Mouse (Mus musculus) kidney, embryonic 16.5 days (tissue): Measurements from ENCODE around the gene Phb2. TPM values are rescaled to one million over a fixed set of nuclear protein-coding genes. Genes with fewer than 3 reads are reported as not detected.

Experiments
- ATAC-seq: fragments of 200-750 bp; cut with Nextera tagmentation; 2 replicates; pipeline ENCODE4 v1.8.0; 2017; ENCODE audit warnings: moderate TSS enrichment; ENCODE audit not compliant: low FRiP score, low TSS enrichment
- H3K27ac ChIP-seq: fragments of 300-500 bp; sonication (generic); 2 replicates; pipeline ENCODE4 v1.5.1; 2014; ENCODE audit warnings: low read length
- H3K27me3 ChIP-seq: fragments of 300-500 bp; sonication (generic); 2 replicates; pipeline ENCODE4 v1.6.1; 2014; ENCODE audit warnings: low read length, control low read depth, mixed read lengths; ENCODE audit not compliant: insufficient read depth
- H3K36me3 ChIP-seq: fragments of 300-500 bp; sonication (generic); 2 replicates; pipeline ENCODE4 v1.6.1; 2014; ENCODE audit warnings: low read length, control low read depth, mixed read lengths; ENCODE audit not compliant: insufficient read depth
- H3K4me1 ChIP-seq: fragments of 300-500 bp; sonication (generic); 2 replicates; pipeline ENCODE4 v1.6.1; 2014; ENCODE audit warnings: low read length, control low read depth, mixed read lengths; ENCODE audit not compliant: insufficient read depth
- H3K4me2 ChIP-seq: fragments of 300-500 bp; sonication (generic); replicated peaks from 2 replicates; pipeline ENCODE4 v1.6.1; 2014; ENCODE audit warnings: low read depth, low read length
- H3K4me3 ChIP-seq: fragments of 300-500 bp; sonication (generic); 2 replicates; pipeline ENCODE4 v1.5.1; 2014; ENCODE audit warnings: mild to moderate bottlenecking, low read length
- H3K9ac ChIP-seq: fragments of 300-500 bp; sonication (generic); replicated peaks from 2 replicates; pipeline ENCODE4 v1.6.1; 2014; ENCODE audit warnings: low read length
- H3K9me3 ChIP-seq: fragments of 300-500 bp; sonication (generic); 2 replicates; pipeline ENCODE4 v1.6.1; 2016; ENCODE audit warnings: low read length, control low read depth
- WGBS: fragments of 180-500 bp; shearing (Covaris S2); extraction: QIAGEN DNeasy Blood & Tissue Kit; methylation state at CpG from one replicate; pipeline ENCODE4 v1.1.7; 2014; 5-methylcytosine and 5-hydroxymethylcytosine counted together
- polyA plus RNA-seq: library from polyadenylated mRNA; unstranded; fragments of >200 nt; fragmentation: Nextera tagmentation; extraction: Ambion mirVana; gene quantifications from 2 replicates; pipeline ENCODE4 v1.2.1, GENCODE M21; 2015

Phb2 gene
- polyA plus RNA-seq, 1 experiment from 2014 or later, result 405 TPM

DNA sequence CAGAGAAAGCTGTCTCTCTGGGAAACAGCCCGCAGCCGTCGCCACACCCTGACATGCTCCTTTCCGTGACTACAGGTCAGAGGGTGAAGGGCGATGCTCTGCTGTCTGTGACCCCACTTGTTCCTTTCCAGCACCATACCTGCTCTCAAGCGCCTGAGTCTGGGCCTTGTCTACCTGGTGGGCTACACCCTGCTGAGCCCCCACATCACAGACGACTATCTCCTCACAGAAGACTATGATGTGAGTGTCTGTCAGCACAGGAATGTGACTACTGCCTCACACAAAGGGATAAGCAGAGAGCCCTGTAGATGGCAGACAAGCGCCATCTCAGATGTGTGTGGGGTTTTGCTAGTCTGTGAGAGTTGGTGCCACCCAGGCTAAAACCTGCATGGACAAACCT is 10.8 kb upstream of the Phb2 start:
- H3K4me1 ChIP-seq, result peaks cover 8% of the 10 kb centered on the region
- H3K4me2 ChIP-seq, result no peak overlapping the region
- no peaks in the 10 kb centered on the region for H3K27me3 ChIP-seq
- H3K9me3 ChIP-seq, result no peaks in the 10 kb centered on the region
- no peak overlapping the region for H3K4me3 ChIP-seq
- H3K36me3 ChIP-seq, result peaks cover 47% of the 10 kb centered on the region
- no peak overlapping the region for H3K27ac ChIP-seq
- ATAC-seq, result no peak
- no peak overlapping the region for H3K9ac ChIP-seq
- 84% methylated on average over 8 of the region's 8 CpGs for WGBS

DNA sequence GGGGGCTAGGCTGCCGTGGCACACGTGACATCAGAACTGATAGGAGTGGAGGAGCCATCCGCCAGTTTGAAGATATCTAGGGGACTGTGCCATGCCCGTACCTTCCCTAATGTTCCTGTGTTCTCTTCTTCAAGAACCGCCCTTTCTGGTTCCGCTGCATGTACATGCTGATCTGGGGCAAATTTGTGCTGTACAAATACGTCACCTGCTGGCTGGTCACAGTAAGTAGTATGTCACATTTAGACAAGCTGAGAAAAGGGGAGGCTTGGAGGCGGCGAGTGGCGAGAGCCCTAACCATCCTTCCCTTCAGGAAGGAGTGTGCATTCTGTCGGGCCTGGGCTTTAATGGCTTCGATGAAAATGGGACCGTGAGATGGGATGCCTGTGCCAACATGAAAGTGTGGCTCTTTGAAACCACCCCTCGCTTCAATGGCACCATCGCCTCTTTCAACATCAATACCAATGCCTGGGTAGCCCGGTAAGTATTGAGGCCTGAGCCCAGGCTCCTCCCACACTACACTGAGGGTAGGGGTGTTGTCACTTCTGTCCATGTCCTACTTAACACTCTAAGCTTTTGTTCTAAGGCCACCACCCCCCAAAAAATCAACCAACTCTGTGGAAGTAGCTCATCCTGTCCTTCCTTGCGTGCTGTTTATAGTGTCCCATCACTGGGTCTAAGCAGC is 9.9 kb upstream of the Phb2 start:
- peak; percentile 5; the same call in 1 of the 2 replicates for ATAC-seq
- 91% methylated on average over 17 of the region's 17 CpGs for WGBS

DNA sequence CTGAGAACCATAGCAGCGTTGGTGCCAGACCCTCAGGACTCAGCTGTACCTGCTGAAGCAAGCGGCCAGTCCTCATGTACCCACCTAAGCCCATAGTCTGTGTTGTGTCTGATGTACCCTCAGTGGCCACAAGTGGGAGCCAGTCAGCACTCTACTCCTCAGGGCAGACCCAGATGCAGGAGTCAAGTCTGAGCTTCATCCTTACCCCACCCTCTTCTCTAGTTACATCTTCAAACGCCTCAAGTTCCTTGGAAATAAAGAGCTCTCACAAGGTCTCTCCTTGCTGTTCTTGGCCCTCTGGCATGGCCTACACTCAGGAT is 9.4 kb upstream of the Phb2 start:
- Histone ChIP-seq H3K9me3 (no peaks in the 10 kb centered on the region), H3K36me3 (peaks cover 53% of the 10 kb centered on the region), H3K9ac (no peak overlapping the region), H3K4me1 (peaks cover 8% of the 10 kb centered on the region), H3K27me3 (no peaks in the 10 kb centered on the region), H3K4me3 (no peak overlapping the region), H3K27ac (no peak overlapping the region), H3K4me2 (no peak overlapping the region)
- peak; percentile 47 for ATAC-seq
- 45% methylated on average over 3 of the region's 3 CpGs for WGBS

More for the DNA sequence above, 9.9 kb upstream of the Phb2 start:
- Histone ChIP-seq H3K4me2 (no peak overlapping the region), H3K4me1 (peaks cover 8% of the 10 kb centered on the region), H3K9me3 (no peaks in the 10 kb centered on the region), H3K27ac (no peak overlapping the region), H3K9ac (no peak overlapping the region), H3K36me3 (peaks cover 48% of the 10 kb centered on the region), H3K27me3 (no peaks in the 10 kb centered on the region), H3K4me3 (no peak overlapping the region)

DNA sequence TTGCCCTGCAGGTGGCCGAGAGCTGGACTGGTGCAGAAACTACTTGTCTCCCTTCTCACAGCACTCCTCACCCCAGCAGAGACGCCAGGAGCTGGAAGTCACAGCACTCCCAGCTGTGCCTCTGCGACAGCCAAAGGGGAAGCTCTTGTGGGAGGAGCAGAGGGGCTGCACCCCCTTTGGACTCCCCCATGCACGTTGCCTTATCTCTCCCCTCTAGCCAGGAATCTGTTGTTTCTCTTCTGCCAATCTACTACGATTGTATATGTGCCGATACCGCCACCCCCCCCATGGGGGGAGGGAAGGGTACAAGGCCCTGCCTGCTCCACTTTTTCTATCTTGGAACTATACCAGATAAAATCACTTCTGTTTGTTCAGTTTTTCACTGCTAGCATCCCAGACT is 8.3 kb upstream of the Phb2 start:
- peaks cover 8% of the 10 kb centered on the region for H3K4me1 ChIP-seq
- WGBS, result 82% methylated on average over 7 of the region's 7 CpGs
- H3K4me3 ChIP-seq, result no peak overlapping the region
- H3K36me3 ChIP-seq, result peaks cover 59% of the 10 kb centered on the region
- H3K9ac ChIP-seq, result no peak overlapping the region
- H3K27ac ChIP-seq, result no peak overlapping the region
- H3K9me3 ChIP-seq, result no peaks in the 10 kb centered on the region
- H3K4me2 ChIP-seq, result no peak overlapping the region
- no peaks in the 10 kb centered on the region for H3K27me3 ChIP-seq
- ATAC-seq, result no peak

DNA sequence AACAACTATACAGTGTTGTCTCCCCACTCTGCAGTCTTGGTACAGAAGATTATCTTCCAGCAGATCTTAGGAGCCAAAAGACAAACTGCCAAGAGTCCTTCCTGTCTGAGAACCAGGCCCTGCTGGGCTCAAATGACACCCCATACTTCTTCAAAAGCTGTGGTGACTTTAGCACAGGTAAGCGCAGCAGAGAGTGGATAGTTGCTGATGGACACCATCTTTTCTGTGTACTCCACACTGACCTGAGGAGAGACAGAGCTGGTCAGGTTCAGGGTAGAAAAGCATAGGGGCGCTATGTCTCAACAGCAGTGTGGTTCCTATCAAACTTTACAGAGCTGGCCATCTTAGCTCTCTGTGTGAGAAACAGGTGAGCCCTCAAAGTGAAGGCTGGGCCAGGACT is 7.7 kb upstream of the Phb2 start:
- WGBS, result 90% methylated on average over 2 of the region's 2 CpGs
- Histone ChIP-seq H3K4me1 (peaks cover 11% of the 10 kb centered on the region), H3K27me3 (no peaks in the 10 kb centered on the region), H3K9ac (no peak overlapping the region), H3K27ac (no peak overlapping the region), H3K4me2 (no peak overlapping the region), H3K4me3 (no peak overlapping the region), H3K9me3 (no peaks in the 10 kb centered on the region), H3K36me3 (peaks cover 60% of the 10 kb centered on the region)
- ATAC-seq, result no peak

DNA sequence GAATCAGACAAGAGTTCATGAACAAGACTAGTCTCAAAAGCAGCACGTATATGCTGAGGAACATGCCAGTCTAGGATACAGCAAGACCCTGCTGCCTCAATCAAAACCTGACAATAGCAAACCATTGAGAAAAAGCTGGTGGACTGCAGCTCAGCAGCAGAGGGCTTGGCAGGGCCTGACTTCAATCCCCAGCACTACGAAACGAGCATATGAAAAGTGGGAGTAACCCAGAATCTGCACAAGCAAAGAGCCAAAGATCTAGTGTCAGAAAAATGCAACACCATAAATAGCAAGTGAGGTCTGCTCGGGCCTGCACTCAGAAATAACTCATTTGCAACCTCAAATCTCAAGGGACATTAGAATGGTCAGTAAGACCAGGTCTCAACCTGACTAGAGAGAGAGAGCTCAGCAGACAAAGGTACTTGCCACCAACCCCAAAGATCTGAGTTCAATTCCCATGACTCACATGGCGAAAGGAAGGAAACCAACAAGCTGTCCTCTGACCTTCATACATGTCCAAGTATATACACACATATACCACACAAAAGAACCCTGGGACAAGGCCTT is 6.0 kb upstream of the Phb2 start:
- Histone ChIP-seq H3K4me2 (no peak overlapping the region), H3K9me3 (no peaks in the 10 kb centered on the region), H3K9ac (no peak overlapping the region), H3K27me3 (no peaks in the 10 kb centered on the region), H3K27ac (no peak overlapping the region), H3K4me1 (peaks cover 18% of the 10 kb centered on the region), H3K36me3 (peaks cover 63% of the 10 kb centered on the region), H3K4me3 (no peak overlapping the region)
- no peak for ATAC-seq
- WGBS, result 68% methylated on average over 5 of the region's 5 CpGs

DNA sequence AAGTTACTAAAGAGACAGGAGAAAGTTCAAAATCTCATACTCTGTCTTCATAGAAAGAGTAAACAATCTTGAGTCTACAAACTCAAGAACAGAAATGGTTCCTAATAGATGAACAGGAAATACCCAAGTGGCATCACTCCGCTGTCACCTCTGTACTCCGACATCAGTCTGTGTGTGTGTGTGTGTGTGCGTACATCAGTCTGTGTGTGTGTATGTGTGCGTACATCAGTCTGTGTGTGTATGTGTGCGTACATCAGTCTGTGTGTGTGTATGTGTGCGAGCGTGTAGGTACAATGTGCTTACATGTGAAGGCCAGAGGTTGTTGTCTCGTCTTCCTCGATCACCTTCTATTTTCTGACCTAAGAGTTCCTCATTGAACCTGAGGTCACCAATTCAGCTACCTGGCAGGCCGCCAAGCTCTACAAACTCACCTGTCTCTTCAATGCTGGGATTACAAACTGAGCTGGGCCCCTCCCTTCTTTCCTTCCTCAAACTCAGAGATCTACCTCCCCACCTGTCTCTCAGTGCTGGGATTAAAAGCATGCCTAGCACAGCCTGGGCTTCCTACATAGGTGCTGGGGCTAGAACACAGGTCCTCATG is 3.7 kb upstream of the Phb2 start:
- H3K4me1 ChIP-seq, result peaks cover 23% of the 10 kb centered on the region
- no peak for ATAC-seq
- H3K36me3 ChIP-seq, result peaks cover 43% of the 10 kb centered on the region
- H3K4me3 ChIP-seq, result no peak overlapping the region
- H3K9me3 ChIP-seq, result no peaks in the 10 kb centered on the region
- no peak overlapping the region for H3K4me2 ChIP-seq
- H3K27ac ChIP-seq, result no peak overlapping the region
- WGBS, result 89% methylated on average over 10 of the region's 10 CpGs
- H3K27me3 ChIP-seq, result no peaks in the 10 kb centered on the region
- H3K9ac ChIP-seq, result no peak overlapping the region

DNA sequence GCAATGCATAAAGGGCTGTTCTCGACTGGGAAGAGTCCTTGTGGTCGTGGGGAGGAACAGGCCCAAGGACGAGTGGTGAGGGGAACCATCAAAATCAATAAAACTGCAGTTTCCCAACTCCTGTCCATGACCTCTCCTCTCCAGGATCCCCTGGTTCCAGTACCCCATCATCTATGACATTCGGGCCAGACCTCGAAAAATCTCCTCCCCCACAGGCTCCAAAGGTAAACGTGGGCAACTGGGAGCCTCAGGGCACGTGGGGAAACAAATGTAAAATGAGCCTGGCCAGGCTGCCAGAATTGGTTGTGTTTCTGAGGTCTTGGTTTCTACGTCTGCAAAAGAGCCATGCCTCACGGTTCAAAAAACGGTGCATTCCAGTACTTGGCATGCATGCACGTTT is 782 bp downstream of the Phb2 start:
- Histone ChIP-seq H3K4me3 (peak overlapping the region; percentile 98), H3K36me3 (peaks cover 50% of the 10 kb centered on the region), H3K27ac (peak overlapping the region; percentile 93), H3K9me3 (no peaks in the 10 kb centered on the region), H3K9ac (peak overlapping the region; percentile 93), H3K4me1 (peaks cover 33% of the 10 kb centered on the region), H3K27me3 (no peaks in the 10 kb centered on the region), H3K4me2 (peak overlapping the region; percentile 93)
- 8% methylated on average over 11 of the region's 11 CpGs for WGBS
- no peak for ATAC-seq

DNA sequence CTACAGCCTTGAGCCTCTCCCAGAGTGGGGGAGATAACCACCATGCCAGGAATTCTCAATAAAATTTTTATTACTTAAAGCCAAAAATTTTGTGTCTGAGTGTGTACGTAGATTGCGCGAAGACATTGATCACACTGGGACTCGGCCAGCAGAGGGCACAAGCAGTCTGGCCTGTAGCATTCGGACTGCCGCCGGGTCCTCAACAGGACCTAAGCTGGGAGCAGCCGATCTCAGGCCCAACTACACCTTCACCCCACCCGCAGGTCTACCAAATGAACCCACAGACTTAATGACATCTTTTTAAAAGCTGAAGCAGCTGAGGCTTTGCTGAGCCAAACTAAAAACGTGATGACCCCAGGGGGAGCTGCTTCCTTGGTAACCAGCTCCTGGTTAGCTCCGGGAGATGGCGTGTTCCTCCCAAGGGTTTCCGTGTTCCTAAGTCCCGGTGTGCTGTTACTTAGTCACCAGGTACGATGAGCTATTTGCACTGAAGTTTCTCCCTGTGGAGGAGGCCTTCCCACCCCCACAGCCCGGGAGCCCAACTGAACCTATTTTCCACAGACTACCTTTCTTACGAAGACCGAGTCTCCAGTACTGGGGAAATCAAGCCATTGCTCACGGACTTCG is 4.8 kb downstream of the Phb2 start:
- Histone ChIP-seq H3K27me3 (no peaks in the 10 kb centered on the region), H3K9me3 (no peaks in the 10 kb centered on the region), H3K4me2 (peak overlapping the region; percentile 44), H3K27ac (peak overlapping the region; percentile 50; the same call in 1 of the 2 replicates), H3K4me1 (peaks cover 15% of the 10 kb centered on the region), H3K4me3 (peak overlapping the region; percentile 28), H3K36me3 (peaks cover 42% of the 10 kb centered on the region), H3K9ac (no peak overlapping the region)
- WGBS, result 64% methylated on average over 20 of the region's 20 CpGs
- ATAC-seq, result no peak

DNA sequence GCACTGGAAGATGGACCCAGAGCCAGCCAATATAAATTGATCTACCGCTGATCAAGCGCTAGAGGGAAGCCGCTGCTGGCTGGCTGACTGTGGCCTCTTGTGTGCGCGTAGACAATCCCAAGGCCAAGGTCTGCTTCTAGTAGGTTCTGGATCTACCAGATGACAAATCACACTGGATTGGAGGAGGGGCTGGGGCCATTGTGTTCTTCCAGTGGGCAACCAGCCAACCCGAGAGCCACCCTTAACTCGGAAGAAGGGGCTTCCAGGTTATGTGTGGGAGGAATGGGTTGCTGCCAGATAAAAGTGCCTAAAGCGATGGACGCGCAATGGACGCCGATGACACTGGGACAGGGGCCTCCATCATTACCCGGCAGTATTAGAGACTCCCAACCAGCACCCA is 5.8 kb downstream of the Phb2 start:
- no peaks in the 10 kb centered on the region for H3K27me3 ChIP-seq
- H3K4me3 ChIP-seq, result peak overlapping the region; percentile 28
- ATAC-seq, result no peak
- peak overlapping the region; percentile 44 for H3K4me2 ChIP-seq
- H3K9ac ChIP-seq, result peak overlapping the region; percentile 43
- H3K27ac ChIP-seq, result peak overlapping the region; percentile 74
- peaks cover 14% of the 10 kb centered on the region for H3K4me1 ChIP-seq
- 77% methylated on average over 13 of the region's 13 CpGs for WGBS
- peaks cover 42% of the 10 kb centered on the region for H3K36me3 ChIP-seq
- no peaks in the 10 kb centered on the region for H3K9me3 ChIP-seq
